Mouse (Mus musculus) megakaryocyte-erythroid progenitor cell, adult 5-6 weeks (primary cell): Measurements from ENCODE around the gene Gnpat. TPM values are rescaled to one million over a fixed set of nuclear protein-coding genes. Genes with fewer than 3 reads are reported as not detected.

Source experiments
- ATAC-seq: replicated peaks from 2 replicates; pipeline ENCODE4 v1.8.0; 2016; ENCODE audit warnings: mild to moderate bottlenecking, inconsistent platforms; ENCODE audit not compliant: severe bottlenecking, poor library complexity, low FRiP score, low TSS enrichment
- total RNA-seq, 2 experiments: library from RNA; stranded (forward) in 1 of 2; stranded (reverse) in 1 of 2; fragments of 200-1000, 215-1000 nt in 1 of 2; fragments of >200 nt in 1 of 2; fragmentation: Nextera tagmentation in 1 of 2; gene quantifications; 2 replicates each; pipeline ENCODE4 v1.2.3; 2014 to 2017

Gnpat gene
- 96.0 and 98.2 TPM in 2 replicates for total RNA-seq (2014; fragmentation: Nextera tagmentation)
- 51.5 and 55.6 TPM in 2 replicates for total RNA-seq (2017)

GRCm38 (mm10) chr8:124862321-124863162, at the start of gene Gnpat, which contains the start of gene 2810004N23Rik:
Gene Gnpat, plus strand, starts transcription at chr8:124863033.
Gene 2810004N23Rik, minus strand, starts transcription at chr8:124863120.
- peak; percentile 72 for ATAC-seq

- no peak for ATAC-seq
Observed at GRCm38 (mm10) chr8:124813326-124813725, 49.5 kb upstream of the Gnpat start.

- ATAC-seq, result no peak
Observed at GRCm38 (mm10) chr8:124815870-124816269, 47.0 kb upstream of the Gnpat start.

GRCm38 (mm10) chr8:124816866-124817265, 46.0 kb upstream of the Gnpat start:
- no peak for ATAC-seq

GRCm38 (mm10) chr8:124817361-124817760, 45.5 kb upstream of the Gnpat start:
- ATAC-seq, result no peak

- no peak for ATAC-seq
Observed at GRCm38 (mm10) chr8:124819612-124820115, 43.2 kb upstream of the Gnpat start.

- no peak for ATAC-seq
Observed at GRCm38 (mm10) chr8:124820125-124820524, 42.7 kb upstream of the Gnpat start.

- no peak for ATAC-seq
Observed at GRCm38 (mm10) chr8:124823497-124823896, 39.3 kb upstream of the Gnpat start.

- no peak for ATAC-seq
Observed at GRCm38 (mm10) chr8:124826658-124827057, 36.2 kb upstream of the Gnpat start.

- ATAC-seq, result peak; percentile 69
Observed at GRCm38 (mm10) chr8:124827387-124827786, 35.4 kb upstream of the Gnpat start.

- no peak for ATAC-seq
Observed at GRCm38 (mm10) chr8:124828561-124829240, 34.1 kb upstream of the Gnpat start.

GRCm38 (mm10) chr8:124830050-124830449, 32.8 kb upstream of the Gnpat start:
- no peak for ATAC-seq

GRCm38 (mm10) chr8:124831531-124831930, 31.3 kb upstream of the Gnpat start:
- ATAC-seq, result no peak

GRCm38 (mm10) chr8:124831941-124832340, 30.9 kb upstream of the Gnpat start:
- no peak for ATAC-seq

- no peak for ATAC-seq
Observed at GRCm38 (mm10) chr8:124833430-124834205, 29.2 kb upstream of the Gnpat start.

- ATAC-seq, result no peak
Observed at GRCm38 (mm10) chr8:124835848-124836247, 27.0 kb upstream of the Gnpat start.

GRCm38 (mm10) chr8:124836273-124836672, 26.6 kb upstream of the Gnpat start:
- ATAC-seq, result no peak

GRCm38 (mm10) chr8:124836907-124837306, 25.9 kb upstream of the Gnpat start:
- ATAC-seq, result no peak

- no peak for ATAC-seq
Observed at GRCm38 (mm10) chr8:124837956-124838355, 24.9 kb upstream of the Gnpat start.

GRCm38 (mm10) chr8:124839371-124839770, 23.5 kb upstream of the Gnpat start:
- ATAC-seq, result no peak
